Mouse (Mus musculus) urinary bladder, adult 18-20 months (tissue): ENCODE measurements around the gene Snw1.

Source experiments
- DNase-seq, 2 experiments: peaks; one replicate each; pipeline ENCODE4 v3.0.0; 2022; ENCODE audit warnings: low spot score in 2 of 2, mixed read lengths in 2 of 2

The Snw1 gene

GRCm38 (mm10) chr12:87423700-87424099, 48.4 kb downstream of the Snw1 start:
- no peak for DNase-seq

- DNase-seq: no peak
These were observed 50.2 kb downstream of the Snw1 start for GRCm38 (mm10) chr12:87421708-87422507.

- no peak for DNase-seq
These were observed 52.0 kb downstream of the Snw1 start for GRCm38 (mm10) chr12:87419974-87420485.

GRCm38 (mm10) chr12:87418921-87419320, 53.2 kb downstream of the Snw1 start:
- no peak for DNase-seq

GRCm38 (mm10) chr12:87416690-87417089, 55.4 kb downstream of the Snw1 start:
- DNase-seq: no peak

- DNase-seq: no peak
These were observed 56.7 kb downstream of the Snw1 start for GRCm38 (mm10) chr12:87415358-87415757.

- DNase-seq: peak; percentile 45 to 71
These were observed 58.8 kb downstream of the Snw1 start for GRCm38 (mm10) chr12:87413179-87413790.

GRCm38 (mm10) chr12:87410999-87411398, 61.1 kb downstream of the Snw1 start:
- no peak for DNase-seq

- DNase-seq: no peak
These were observed 63.0 kb downstream of the Snw1 start for GRCm38 (mm10) chr12:87409123-87409522.

GRCm38 (mm10) chr12:87407869-87408605, 64.0 kb downstream of the Snw1 start:
- DNase-seq: no peak

- DNase-seq: no peak
These were observed 66.4 kb downstream of the Snw1 start for GRCm38 (mm10) chr12:87405721-87406120.

- DNase-seq: no peak
These were observed 66.9 kb downstream of the Snw1 start for GRCm38 (mm10) chr12:87405165-87405564.

- no peak for DNase-seq
These were observed 70.2 kb downstream of the Snw1 start for GRCm38 (mm10) chr12:87401883-87402282.

- no peak for DNase-seq
These were observed 72.8 kb downstream of the Snw1 start for GRCm38 (mm10) chr12:87399119-87399819.
